Mouse (Mus musculus): ENCODE data around the gene Tcl1b4. TPM values are rescaled to one million over a fixed set of nuclear protein-coding genes. Genes with fewer than 3 reads are reported as not detected.
"Not testable (repeated sequence)": the region's sequence is repeated elsewhere in the genome, so short reads cannot be mapped to it uniquely, and the experiment has no call there.

Tcl1b4 gene
- not detected in 2 replicates for polyA plus RNA-seq (2015; fragmentation: Nextera tagmentation; extraction: Ambion mirVana)

DNA sequence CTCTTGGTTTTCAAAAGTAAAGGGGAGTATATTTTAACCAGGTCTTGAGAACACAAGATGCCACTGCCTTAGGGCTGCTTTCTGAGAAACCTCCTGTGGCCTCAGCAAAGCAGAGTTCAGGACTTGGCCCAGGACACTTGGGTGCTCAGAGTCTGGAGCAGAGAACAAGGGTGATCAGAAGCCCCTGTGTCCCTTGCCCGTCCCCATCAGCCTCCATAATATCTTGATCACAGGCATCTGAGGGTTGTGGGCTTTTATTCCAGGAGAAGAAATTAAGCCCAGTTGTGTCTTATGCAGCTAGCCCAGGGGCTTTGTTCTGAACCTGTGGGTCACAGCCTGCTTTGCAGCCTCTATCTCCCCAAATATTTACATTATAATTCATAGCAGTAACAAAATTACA lies at the start of gene Tcl1b4:
Tcl1b4 (plus strand) TSS at position 301 of the 400 bp plus-strand sequence.
- H3K9ac ChIP-seq; H3K4me2 ChIP-seq; ATAC-seq (ENCODE audit: low read depth); H3K4me3 ChIP-seq; H3K9me3 ChIP-seq; H3K27me3 ChIP-seq; H3K36me3 ChIP-seq; H3K27ac ChIP-seq (replicated peaks); H3K4me1 ChIP-seq (replicated peaks): not testable (repeated sequence)
- 92% methylated on average over 1 of the region's 1 CpGs for WGBS

- ATAC-seq (ENCODE audit: low read depth); H3K4me1 ChIP-seq (replicated peaks); H3K4me2 ChIP-seq; H3K9me3 ChIP-seq; H3K36me3 ChIP-seq; H3K4me3 ChIP-seq; H3K27ac ChIP-seq (replicated peaks); H3K27me3 ChIP-seq; H3K9ac ChIP-seq: not testable (repeated sequence)
- 72% methylated on average over 4 of the region's 4 CpGs for WGBS
Observed at GRCm38 (mm10) chr12:105155286-105155685, 46.5 kb upstream of the Tcl1b4 start.

DNA sequence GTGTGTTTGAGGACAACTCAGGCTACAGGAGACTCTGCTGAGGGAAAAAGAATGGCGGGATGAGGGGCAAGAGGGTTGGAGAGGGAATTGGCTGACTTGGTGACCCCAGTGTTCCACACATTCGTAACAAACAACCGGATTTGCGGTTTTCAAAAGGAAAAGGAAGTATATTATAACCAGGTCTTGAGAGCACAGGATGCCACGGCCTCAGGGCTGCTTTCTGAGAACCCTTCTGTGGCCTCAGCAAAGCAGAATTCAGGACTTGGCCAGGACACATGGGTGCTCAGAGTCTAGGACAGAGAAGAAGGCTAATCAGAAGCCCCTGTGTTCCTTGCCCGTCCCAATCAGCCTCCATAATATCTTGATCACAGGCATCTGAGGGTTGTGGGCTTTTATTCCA lies 42.9 kb upstream of the Tcl1b4 start:
- Histone ChIP-seq H3K36me3 (no peaks in the 10 kb centered on the region), H3K4me2 (no peak overlapping the region), H3K27me3 (no peaks in the 10 kb centered on the region), H3K27ac (replicated peaks) (no peak overlapping the region), H3K4me3 (no peak overlapping the region), H3K4me1 (replicated peaks) (no peaks in the 10 kb centered on the region), H3K9ac (no peak overlapping the region), H3K9me3 (no peaks in the 10 kb centered on the region)
- 79% methylated on average over 6 of the region's 6 CpGs for WGBS
- ATAC-seq (ENCODE audit: low read depth): no peak

DNA sequence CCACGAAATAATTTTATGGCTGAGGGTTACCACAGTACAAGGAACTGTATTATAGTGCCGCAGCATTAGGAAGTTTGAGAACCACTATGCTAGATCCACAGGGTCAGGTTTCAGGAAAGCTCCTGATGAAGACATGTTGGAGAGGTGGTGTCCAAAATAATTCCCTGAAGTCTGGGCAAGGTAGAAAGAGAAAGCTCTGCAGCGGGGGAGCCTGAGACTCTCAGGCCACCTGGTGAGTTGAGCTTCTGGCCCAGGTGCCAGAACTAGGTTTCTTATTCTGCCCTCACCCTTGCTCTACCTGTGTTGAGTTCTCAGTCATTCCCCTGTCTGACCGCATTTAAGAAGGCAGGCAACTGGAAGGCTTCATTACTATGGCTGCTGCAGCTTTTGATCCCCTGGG lies 42.4 kb upstream of the Tcl1b4 start, which contains the start of gene Tcl1b1:
Tcl1b1 (plus strand) TSS at position 301 of the 400 bp plus-strand sequence.
- no peaks in the 10 kb centered on the region for H3K27me3 ChIP-seq

GRCm38 (mm10) chr12:105166734-105167133 lies 35.0 kb upstream of the Tcl1b4 start:
- H3K27me3 ChIP-seq: no peaks in the 10 kb centered on the region
- no peaks in the 10 kb centered on the region for H3K9me3 ChIP-seq
- no peak overlapping the region for H3K4me3 ChIP-seq
- no peak overlapping the region for H3K9ac ChIP-seq
- no peak overlapping the region for H3K4me2 ChIP-seq
- H3K36me3 ChIP-seq: no peaks in the 10 kb centered on the region
- ATAC-seq (ENCODE audit: low read depth): no peak
- WGBS: 77% methylated on average over 3 of the region's 3 CpGs
- H3K27ac ChIP-seq (replicated peaks): no peak overlapping the region
- H3K4me1 ChIP-seq (replicated peaks): no peaks in the 10 kb centered on the region

More for the DNA sequence above, 42.4 kb upstream of the Tcl1b4 start, which contains the start of gene Tcl1b1:
- no peaks in the 10 kb centered on the region for H3K36me3 ChIP-seq
- H3K9ac ChIP-seq: no peak within 1 kb of the TSS
- H3K4me1 ChIP-seq (replicated peaks): no peaks in the 10 kb centered on the region
- H3K27ac ChIP-seq (replicated peaks): no peak within 1 kb of the TSS
- ATAC-seq (ENCODE audit: low read depth): no peak
- no peaks in the 10 kb centered on the region for H3K9me3 ChIP-seq
- H3K4me3 ChIP-seq: no peak within 1 kb of the TSS
- 75% methylated on average over 4 of the region's 4 CpGs for WGBS
- H3K4me2 ChIP-seq: no peak within 1 kb of the TSS

GRCm38 (mm10) chr12:105173366-105173765 lies 28.4 kb upstream of the Tcl1b4 start:
- Histone ChIP-seq H3K9ac (no peak overlapping the region), H3K27ac (replicated peaks) (no peak overlapping the region), H3K36me3 (no peaks in the 10 kb centered on the region), H3K27me3 (no peaks in the 10 kb centered on the region), H3K4me1 (replicated peaks) (no peaks in the 10 kb centered on the region), H3K4me3 (no peak overlapping the region), H3K9me3 (no peaks in the 10 kb centered on the region), H3K4me2 (no peak overlapping the region)
- 87% methylated on average over 2 of the region's 2 CpGs for WGBS
- ATAC-seq (ENCODE audit: low read depth): no peak

GRCm38 (mm10) chr12:105174318-105174717 lies 27.4 kb upstream of the Tcl1b4 start:
- not testable (repeated sequence) for H3K27me3 ChIP-seq; H3K9me3 ChIP-seq; H3K4me1 ChIP-seq (replicated peaks); H3K9ac ChIP-seq; H3K27ac ChIP-seq (replicated peaks); H3K36me3 ChIP-seq; H3K4me3 ChIP-seq; ATAC-seq (ENCODE audit: low read depth); H3K4me2 ChIP-seq
- WGBS: 28% methylated on average over 2 of the region's 2 CpGs

GRCm38 (mm10) chr12:105176044-105176443 lies 25.7 kb upstream of the Tcl1b4 start, which contains the start of gene Tcl1b5:
Gene Tcl1b5 (plus strand): TSS chr12:105176344.
- 69% methylated on average over 3 of the region's 3 CpGs for WGBS
- ATAC-seq (ENCODE audit: low read depth); H3K27ac ChIP-seq (replicated peaks); H3K4me1 ChIP-seq (replicated peaks); H3K4me2 ChIP-seq; H3K9me3 ChIP-seq; H3K9ac ChIP-seq; H3K4me3 ChIP-seq; H3K27me3 ChIP-seq; H3K36me3 ChIP-seq: not testable (repeated sequence)

- H3K4me1 ChIP-seq (replicated peaks); H3K9me3 ChIP-seq; H3K4me3 ChIP-seq; ATAC-seq (ENCODE audit: low read depth); H3K4me2 ChIP-seq; H3K36me3 ChIP-seq; H3K9ac ChIP-seq; H3K27me3 ChIP-seq; H3K27ac ChIP-seq (replicated peaks): not testable (repeated sequence)
- WGBS: 80% methylated on average over 4 of the region's 4 CpGs
Observed at GRCm38 (mm10) chr12:105181040-105181644, 20.6 kb upstream of the Tcl1b4 start.

DNA sequence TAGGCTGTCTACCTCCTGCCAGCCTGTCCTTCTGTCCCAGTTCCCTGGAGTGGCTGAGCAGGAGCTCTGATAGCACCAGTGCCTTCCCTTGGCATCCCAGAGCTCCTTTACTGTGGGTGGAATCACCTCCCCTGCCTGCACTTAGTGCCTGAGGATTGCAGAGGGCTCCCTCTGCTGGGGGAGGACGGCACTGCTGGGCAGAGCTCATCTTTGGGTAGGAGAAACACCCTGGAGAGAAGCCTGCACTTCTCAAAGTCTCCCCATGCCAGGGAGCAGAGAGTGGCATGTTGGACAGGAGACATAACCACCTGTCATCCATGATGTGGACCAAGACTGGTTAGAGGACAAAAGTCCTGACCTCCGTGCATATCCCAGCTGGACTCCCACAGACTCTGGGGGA lies 12.8 kb upstream of the Tcl1b4 start:
- WGBS: 44% methylated on average over 2 of the region's 2 CpGs
- not testable (repeated sequence) for ATAC-seq (ENCODE audit: low read depth)

DNA sequence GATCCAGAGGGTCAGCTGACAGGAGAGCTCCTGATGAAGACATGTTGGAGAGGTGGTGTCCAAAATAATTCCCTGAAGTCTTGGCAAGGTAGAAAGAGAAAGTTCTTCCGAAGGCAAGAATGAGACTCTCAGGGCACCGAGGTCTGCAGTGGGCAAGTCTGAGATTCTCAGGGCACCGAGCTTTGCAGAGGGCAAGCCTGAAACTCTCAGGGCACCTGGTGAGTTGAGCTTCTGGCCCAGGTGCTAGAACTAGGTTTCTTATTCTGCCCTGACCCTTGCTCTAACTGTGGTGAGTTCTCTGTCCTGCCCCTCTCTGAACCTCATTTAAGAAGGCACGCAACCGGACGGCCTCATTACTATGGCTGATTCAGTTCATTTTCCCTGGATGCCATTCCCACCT lies 11.0 kb upstream of the Tcl1b4 start, which contains the start of gene Tcl1b3:
Tcl1b3 (plus strand) TSS at position 301 of the 400 bp plus-strand sequence.
- 95% methylated on average over 6 of the region's 6 CpGs for WGBS
- ATAC-seq (ENCODE audit: low read depth): not testable (repeated sequence)

More for the DNA sequence above, 12.8 kb upstream of the Tcl1b4 start:
- not testable (repeated sequence) for H3K27ac ChIP-seq (replicated peaks); H3K9me3 ChIP-seq; H3K36me3 ChIP-seq; H3K4me3 ChIP-seq; H3K4me2 ChIP-seq; H3K4me1 ChIP-seq (replicated peaks); H3K27me3 ChIP-seq; H3K9ac ChIP-seq

GRCm38 (mm10) chr12:105199684-105200497 lies 1.9 kb upstream of the Tcl1b4 start:
- not testable (repeated sequence) for H3K27ac ChIP-seq (replicated peaks); H3K27me3 ChIP-seq; ATAC-seq (ENCODE audit: low read depth); H3K9ac ChIP-seq; H3K9me3 ChIP-seq; H3K4me2 ChIP-seq; H3K36me3 ChIP-seq; H3K4me1 ChIP-seq (replicated peaks); H3K4me3 ChIP-seq
- WGBS: 29% methylated on average over 7 of the region's 7 CpGs

More for the DNA sequence above, 11.0 kb upstream of the Tcl1b4 start, which contains the start of gene Tcl1b3:
- H3K4me1 ChIP-seq (replicated peaks); H3K36me3 ChIP-seq; H3K4me2 ChIP-seq; H3K27me3 ChIP-seq; H3K9ac ChIP-seq; H3K27ac ChIP-seq (replicated peaks); H3K4me3 ChIP-seq; H3K9me3 ChIP-seq: not testable (repeated sequence)
